In genomic region chr4:130914527-130914926, GRCm38 (mm10) we compare ENCODE assay signal across 17 mouse cellular contexts. TPM values are rescaled to one million over a fixed set of nuclear protein-coding genes. Genes with fewer than 3 reads are reported as not detected.
DNase-seq lines count a peak whose midpoint lies in the region; ATAC-seq and TF ChIP-seq lines count a peak whose summit lies in the region.
"Had no signal": no experiment of that assay in that cellular context is flagged by ENCODE, and none has a peak within 500 bp of the region (broad histone marks: within the 10 kb centered on the region; RNA-seq: fewer than 3 reads in every experiment).

No protein-coding gene starts in this region.

- WGBS in hindbrain, postnatal 0 days = 75% methylated on average over 7 of the region's 7 CpGs
- WGBS in hindbrain, embryonic 13.5 days = 83% methylated on average over 7 of the region's 7 CpGs
- 16% methylated on average over 7 of the region's 7 CpGs for WGBS in liver, embryonic 16.5 days (ENCODE audit: insufficient replicate concordance)

- DNase-seq in hindbrain, postnatal 0 days (ENCODE audit: low spot score) = no peak
- peak; percentile 51 to 55 for DNase-seq in B cell, adult 2 months
- peak; percentile 35 for DNase-seq in MEL (ENCODE audit: low read depth, low spot score)
- DNase-seq in urinary bladder, postnatal 25 days (ENCODE audit: low spot score) = no peak
- DNase-seq in gastrocnemius, postnatal 14 days = no peak
- no peak for DNase-seq in left cerebral cortex, adult 8-10 months (ENCODE audit: low spot score in 2 of 2)
- DNase-seq: adrenal gland, postnatal 14 days; cerebellum, adult 11 months; kidney, postnatal 4 days; lung, embryonic 14.5 days had no signal

- no peak for TF ChIP-seq EP300 in MEL (IDR thresholded peaks at IDR 0.05; ENCODE audit: low read depth in 1 of 2, low read length in 2 of 2)

- H3K27ac ChIP-seq in hindbrain, postnatal 0 days = no peak overlapping the region
- H3K27ac ChIP-seq in hindbrain, embryonic 13.5 days = no peak overlapping the region
- H3K27ac ChIP-seq in MEL (ENCODE audit: control insufficient read depth, low read depth, low read length) = peak overlapping the region; percentile 96
- H3K27ac ChIP-seq in liver, embryonic 16.5 days (ENCODE audit: low read length) = no peak overlapping the region
- H3K27ac ChIP-seq: midbrain, embryonic 12.5 days had no signal

- H3K9me3 ChIP-seq in hindbrain, postnatal 0 days (ENCODE audit: low read length) = no peaks in the 10 kb centered on the region
- H3K9me3 ChIP-seq in hindbrain, embryonic 13.5 days = no peaks in the 10 kb centered on the region
- H3K9me3 ChIP-seq in MEL (replicated peaks; ENCODE audit: insufficient read depth, low read length) = no peaks in the 10 kb centered on the region
- no peaks in the 10 kb centered on the region for H3K9me3 ChIP-seq in liver, embryonic 16.5 days (replicated peaks; ENCODE audit: control insufficient read depth, low read length)
- H3K9me3 ChIP-seq: hindbrain, embryonic 10.5 days; midbrain, embryonic 12.5 days had no signal

- TF ChIP-seq POLR2A in MEL (IDR thresholded peaks at IDR 0.05; ENCODE audit: control insufficient read depth in 1 of 2, insufficient read depth in 1 of 2, low read depth in 1 of 2, low read length in 2 of 2, poor library complexity in 1 of 2) = no peak

- no peaks in the 10 kb centered on the region for H3K36me3 ChIP-seq in hindbrain, postnatal 0 days (ENCODE audit: insufficient read depth, low read length)
- no peaks in the 10 kb centered on the region for H3K36me3 ChIP-seq in hindbrain, embryonic 13.5 days
- peaks cover 0 to 59% of the 10 kb centered on the region in 2 experiments; a peak in 2 of 4 replicates for H3K36me3 ChIP-seq in MEL (ENCODE audit: control insufficient read depth in 1 of 2, insufficient read depth in 2 of 2, low read length in 2 of 2)
- H3K36me3 ChIP-seq in liver, embryonic 16.5 days (ENCODE audit: control insufficient read depth, insufficient read depth) = no peaks in the 10 kb centered on the region
- H3K36me3 ChIP-seq: hindbrain, embryonic 10.5 days; midbrain, embryonic 12.5 days had no signal

- peaks cover 50% of the 10 kb centered on the region for H3K79me2 ChIP-seq in MEL (ENCODE audit: control insufficient read depth, insufficient read depth, low read length, poor library complexity)

- H3K4me1 ChIP-seq in hindbrain, postnatal 0 days (ENCODE audit: insufficient read depth, low read length) = peaks cover 2% of the 10 kb centered on the region; the same call in 1 of the 2 replicates
- H3K4me1 ChIP-seq in hindbrain, embryonic 13.5 days (replicated peaks) = peaks cover 9% of the 10 kb centered on the region
- peaks cover 20 to 66% of the 10 kb centered on the region in 2 experiments for H3K4me1 ChIP-seq in MEL (ENCODE audit: control insufficient read depth in 1 of 2, insufficient read depth in 2 of 2, low read length in 2 of 2)
- H3K4me1 ChIP-seq in liver, embryonic 16.5 days (ENCODE audit: control insufficient read depth, low read depth, low read length) = peaks cover 6% of the 10 kb centered on the region

- ATAC-seq in hindbrain, postnatal 0 days = no peak
- ATAC-seq in hindbrain, embryonic 13.5 days (ENCODE audit: low FRiP score) = no peak
- no peak for ATAC-seq in liver, embryonic 16.5 days (ENCODE audit: low read depth)
- ATAC-seq: forebrain, embryonic 16.5 days had no signal

- intact Hi-C loops in gastrocnemius, postnatal 14 days (cut with DNase I; ENCODE audit: low total_unique reads) = no loop called here

- no peak overlapping the region for H3K4me3 ChIP-seq in hindbrain, postnatal 0 days (ENCODE audit: low read length)
- no peak overlapping the region for H3K4me3 ChIP-seq in hindbrain, embryonic 13.5 days
- H3K4me3 ChIP-seq in MEL (ENCODE audit: control insufficient read depth in 1 of 2, insufficient read depth in 1 of 2, low read depth in 2 of 2, low read length in 2 of 2) = peak overlapping the region; percentile 68 to 96
- peak overlapping the region; percentile 46 for H3K4me3 ChIP-seq in liver, embryonic 16.5 days (ENCODE audit: low read depth, low read length)
- H3K4me3 ChIP-seq: hindbrain, embryonic 10.5 days; midbrain, embryonic 12.5 days had no signal

- TF ChIP-seq RAD21 in MEL (IDR thresholded peaks at IDR 0.05; ENCODE audit: low read depth, low read length) = no peak

- 0 out of 2 replicates have a peak overlapping the region, but pooled peaks have one; percentile 16 for H3K4me2 ChIP-seq in hindbrain, postnatal 0 days (ENCODE audit: low read depth, low read length)
- H3K4me2 ChIP-seq in hindbrain, embryonic 13.5 days = no peak overlapping the region
- peak overlapping the region; percentile 17 for H3K4me2 ChIP-seq in liver, embryonic 16.5 days (ENCODE audit: low read depth, low read length)
- H3K4me2 ChIP-seq: lung, embryonic 14.5 days; midbrain, embryonic 12.5 days had no signal

- TF ChIP-seq CTCF in hindbrain, postnatal 0 days (IDR thresholded peaks at IDR 0.05; ENCODE audit: low read depth) = no peak
- TF ChIP-seq CTCF in MEL (IDR thresholded peaks at IDR 0.05 in 2 of 3, conservative IDR thresholded peaks at IDR 0.05 in 1 of 3; ENCODE audit: control insufficient read depth in 1 of 3, insufficient read depth in 1 of 3, low read depth in 2 of 3, low read length in 3 of 3, poor library complexity in 1 of 3, severe bottlenecking in 1 of 3) = no peak

- no peak overlapping the region for H3K9ac ChIP-seq in hindbrain, postnatal 0 days (replicated peaks; ENCODE audit: low read length)
- no peak overlapping the region for H3K9ac ChIP-seq in hindbrain, embryonic 13.5 days
- peak overlapping the region; percentile 96 for H3K9ac ChIP-seq in MEL (ENCODE audit: control insufficient read depth, low read depth, low read length, poor library complexity, severe bottlenecking)
- no peak overlapping the region for H3K9ac ChIP-seq in liver, embryonic 16.5 days (ENCODE audit: low read depth, low read length)
- H3K9ac ChIP-seq: lung, embryonic 14.5 days; midbrain, embryonic 12.5 days had no signal

- H3K27me3 ChIP-seq in hindbrain, postnatal 0 days (ENCODE audit: insufficient read depth, low read length) = no peaks in the 10 kb centered on the region
- H3K27me3 ChIP-seq in hindbrain, embryonic 13.5 days = peaks cover 2% of the 10 kb centered on the region; the same call in 1 of the 2 replicates
- H3K27me3 ChIP-seq in MEL (ENCODE audit: control insufficient read depth in 1 of 2, insufficient read depth in 2 of 2, low read length in 2 of 2) = no peaks in the 10 kb centered on the region
- H3K27me3 ChIP-seq in liver, embryonic 16.5 days (ENCODE audit: control insufficient read depth, insufficient read depth, low read depth, low read length) = no peaks in the 10 kb centered on the region
- H3K27me3 ChIP-seq: midbrain, embryonic 12.5 days had no signal

TF ChIP-seq in MEL, 35 proteins besides CTCF, POLR2A, EP300 and RAD21:
- no peak for TF ChIP-seq ETS1 (IDR thresholded peaks at IDR 0.05; ENCODE audit: low read depth, low read length)
- no peak for TF ChIP-seq MEF2A (IDR thresholded peaks at IDR 0.05; ENCODE audit: extremely low read depth, insufficient replicate concordance, low read depth, low read length, poor library complexity, severe bottlenecking)
- TF ChIP-seq MXI1 (IDR thresholded peaks at IDR 0.05; ENCODE audit: low read depth, low read length) = peak; percentile 8; the same call in 1 of the 2 replicates

RNA-seq across cellular contexts. Expression of gene Laptm5, which starts 1.6 kb away (rescaled TPM):
- 42.8 and 71.4 TPM in 2 replicates for total RNA-seq in hindbrain, postnatal 0 days (2014; rRNA removed)
- 40.8 and 43.1 TPM in 2 replicates for polyA plus RNA-seq in hindbrain, postnatal 0 days (2015; fragmentation: Nextera tagmentation; extraction: Ambion mirVana)
- 29.4 and 31.4 TPM in 2 replicates for polyA plus RNA-seq in hindbrain, embryonic 13.5 days (2015; fragmentation: Nextera tagmentation; extraction: Ambion mirVana)
- 101 and 116 TPM in 2 replicates for total RNA-seq in MEL (2012; rRNA removed)
- 100 to 1,000 TPM; 234 to 696 TPM for polyA plus RNA-seq in MEL (2012; ENCODE audit: insufficient read depth in 1 of 2, insufficient read length in 2 of 2, low read depth in 1 of 2, low replicate concordance in 2 of 2, missing spikeins in 1 of 2)
- polyA plus RNA-seq in liver, embryonic 16.5 days (2015; fragmentation: Nextera tagmentation; extraction: Ambion mirVana) = 78.1 and 91.2 TPM in 2 replicates
- 1 to 10 TPM; 8.0 to 8.1 TPM for total RNA-seq in gastrocnemius, postnatal 14 days (2021)
- total RNA-seq in left cerebral cortex, adult 8-10 months (2022) = 100 to 1,000 TPM in 2 of 4 experiments, 10 to 100 TPM in 2; 37.3 to 127 (median 71.2) TPM

RNA-seq across cellular contexts. Expression of gene Matn1, which starts 29.7 kb away (rescaled TPM):
- 0.26 and 0.90 TPM in 2 replicates for total RNA-seq in hindbrain, postnatal 0 days (2014; rRNA removed)
- polyA plus RNA-seq in hindbrain, postnatal 0 days (2015; fragmentation: Nextera tagmentation; extraction: Ambion mirVana) = 0.71 and 1.2 TPM in 2 replicates
- polyA plus RNA-seq in hindbrain, embryonic 13.5 days (2015; fragmentation: Nextera tagmentation; extraction: Ambion mirVana) = 0.71 and 1.9 TPM in 2 replicates
- not detected in 2 replicates for total RNA-seq in MEL (2012; rRNA removed)
- not detected for polyA plus RNA-seq in MEL (2012; ENCODE audit: insufficient read depth in 1 of 2, insufficient read length in 2 of 2, low read depth in 1 of 2, low replicate concordance in 2 of 2, missing spikeins in 1 of 2)
- polyA plus RNA-seq in liver, embryonic 16.5 days (2015; fragmentation: Nextera tagmentation; extraction: Ambion mirVana) = 0.04 TPM in 1 of 2 replicates, not detected in the other
- not detected for total RNA-seq in gastrocnemius, postnatal 14 days (2021)
- under 1 TPM; 0.48 to 0.86 (median 0.70) TPM for total RNA-seq in left cerebral cortex, adult 8-10 months (2022)
- total RNA-seq: adrenal gland, postnatal 14 days; heart, adult 18-20 months had no signal
- polyA plus RNA-seq: forebrain, embryonic 16.5 days; hindbrain, embryonic 10.5 days; lung, embryonic 14.5 days; testis, adult 2 months had no signal

Comparison
In these comparisons a context has a peak if more than half of its experiments do, and no peak if none do; other contexts are left out.
1. DNase-seq: peak in B cell, adult 2 months (2 of 2) and MEL (single experiment); none in hindbrain, postnatal 0 days (single experiment), urinary bladder, postnatal 25 days (single experiment), gastrocnemius, postnatal 14 days (single experiment) and left cerebral cortex, adult 8-10 months (0 of 2).
2. H3K4me3 ChIP-seq: peak in MEL (2 of 2) and liver, embryonic 16.5 days (single experiment); none in hindbrain, postnatal 0 days (single experiment) and hindbrain, embryonic 13.5 days (single experiment).